Mouse (Mus musculus) skeletal muscle tissue, adult 2 months (tissue): ENCODE measurements around the gene Cdk16.
"Not testable (repeated sequence)": the region's sequence is repeated elsewhere in the genome, so short reads cannot be mapped to it uniquely, and the experiment has no call there.

Source experiments
- DNase-seq: peaks from one replicate; pipeline ENCODE4 v3.0.0-alpha.2; 2012; ENCODE audit warnings: low read depth, low spot score

Gene Cdk16

DNA sequence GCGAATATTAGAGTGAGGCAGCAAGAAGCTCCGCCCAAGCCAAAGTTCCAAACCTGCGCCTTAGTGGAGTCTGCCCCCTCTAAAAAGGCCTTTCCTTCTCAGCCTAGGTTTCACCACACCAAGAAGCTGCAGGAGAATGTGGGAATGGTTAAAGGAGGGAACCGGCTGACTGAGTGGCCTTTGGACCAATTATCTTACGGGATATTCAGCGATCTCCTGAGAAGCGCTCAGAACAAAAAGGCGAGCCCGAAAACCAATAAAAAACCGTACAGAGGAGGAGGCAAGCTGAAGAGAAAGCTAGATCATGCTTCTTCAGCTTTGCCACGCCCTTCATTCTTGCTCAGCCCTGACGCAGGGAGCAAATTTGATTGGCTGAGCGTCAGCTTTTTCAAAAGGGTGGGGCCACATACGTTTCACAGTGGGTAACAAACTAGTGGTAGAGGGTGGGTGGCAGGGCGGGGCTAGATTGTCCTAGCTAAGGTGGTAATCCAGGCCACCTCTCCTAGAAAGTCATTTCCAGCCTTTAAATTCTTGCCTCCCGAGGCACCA is at the start of gene Cdk16:
Gene Cdk16 (plus strand): TSS at position 436 of the 549 bp plus-strand sequence.
- peak; percentile 91 for DNase-seq

DNA sequence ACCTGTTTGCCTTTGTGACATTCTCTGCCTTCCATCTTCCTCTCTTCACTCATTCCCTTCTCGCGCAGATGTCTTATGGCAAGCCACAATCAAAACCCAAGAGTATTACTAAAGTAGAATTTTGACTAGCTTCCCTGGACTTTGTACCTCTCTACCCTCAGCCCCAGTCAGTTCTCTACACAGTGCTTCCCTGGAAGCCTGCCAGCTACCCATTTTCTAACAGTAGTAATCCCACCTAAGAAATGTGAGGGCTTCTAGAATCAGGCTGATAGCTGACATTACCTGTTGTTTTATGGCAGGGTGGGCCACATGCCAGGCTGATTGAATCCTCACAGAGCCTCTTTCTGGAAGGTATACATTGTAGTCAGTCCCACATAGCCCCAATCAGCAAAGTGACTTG is 49.6 kb upstream of the Cdk16 start:
- DNase-seq: no peak

DNA sequence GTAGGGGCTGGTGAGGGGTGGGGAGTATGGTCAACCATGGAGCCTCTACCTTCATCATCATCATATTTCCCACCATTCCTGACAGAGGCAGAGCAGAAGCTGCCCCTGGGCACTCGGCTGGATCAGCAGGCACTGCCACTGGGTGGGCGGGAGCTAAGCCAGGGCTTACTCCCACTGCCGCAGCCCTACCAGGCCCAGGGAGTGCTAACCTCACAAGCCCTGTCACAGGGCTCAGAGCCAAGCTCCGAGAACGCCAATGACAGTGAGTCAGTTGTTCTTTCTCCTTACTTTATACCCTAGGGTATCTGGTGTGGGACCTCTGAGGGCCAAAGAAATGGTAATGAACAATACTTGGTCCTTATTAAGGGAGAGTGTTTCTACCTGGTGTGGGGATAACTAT is 43.0 kb upstream of the Cdk16 start:
- no peak for DNase-seq

DNA sequence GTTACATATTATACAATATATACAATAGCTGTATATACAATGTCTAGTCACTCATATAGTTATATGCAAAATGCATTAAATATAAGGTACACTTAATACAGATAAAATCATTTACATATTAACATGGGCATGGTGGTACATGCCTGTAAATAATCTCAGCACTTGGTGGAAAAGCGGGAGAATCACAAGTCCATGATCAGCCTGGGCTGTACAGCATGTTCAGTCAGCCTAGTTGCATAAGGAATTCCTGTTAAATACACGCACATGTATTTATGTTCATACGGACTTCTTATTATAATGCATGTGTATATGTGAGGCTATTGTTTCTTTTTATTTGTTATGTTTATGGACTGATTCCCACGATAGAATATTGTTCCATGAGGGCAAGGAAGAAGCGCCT is 30.2 kb upstream of the Cdk16 start:
- DNase-seq: no peak

DNA sequence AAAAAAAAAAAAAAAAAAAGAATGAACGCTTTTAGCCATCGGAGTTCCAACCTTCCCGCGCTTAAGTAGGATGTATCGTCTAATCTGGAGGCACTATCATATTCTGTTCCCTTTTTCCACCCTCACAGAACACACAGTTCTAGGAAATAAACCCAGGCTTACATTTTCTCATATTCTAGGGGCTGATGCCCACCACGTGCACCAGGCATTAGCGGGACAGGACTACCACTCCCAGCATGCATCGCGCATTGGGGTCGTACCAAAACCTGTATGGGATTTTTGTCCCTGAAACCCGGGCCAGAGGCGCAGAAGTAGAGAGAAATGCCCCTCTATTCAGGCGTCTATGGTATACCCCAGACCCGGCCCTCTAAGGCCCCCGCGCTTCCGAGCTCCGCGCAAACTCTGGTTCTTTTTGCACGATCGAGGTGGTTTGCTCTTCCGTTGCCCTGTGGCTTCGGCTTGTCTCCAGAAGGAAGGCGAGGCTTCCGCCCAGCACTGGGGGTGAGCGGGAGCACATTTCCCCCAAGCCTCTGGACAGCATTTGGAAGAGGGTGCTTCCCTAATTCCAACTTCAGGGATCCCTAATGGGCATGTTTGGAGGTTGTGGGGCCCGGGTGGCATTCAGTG is 29.6 kb upstream of the Cdk16 start, which contains the start of gene Uba1:
Gene Uba1 (plus strand): TSS at position 301 of the 627 bp plus-strand sequence.
- DNase-seq: peak; percentile 36

DNA sequence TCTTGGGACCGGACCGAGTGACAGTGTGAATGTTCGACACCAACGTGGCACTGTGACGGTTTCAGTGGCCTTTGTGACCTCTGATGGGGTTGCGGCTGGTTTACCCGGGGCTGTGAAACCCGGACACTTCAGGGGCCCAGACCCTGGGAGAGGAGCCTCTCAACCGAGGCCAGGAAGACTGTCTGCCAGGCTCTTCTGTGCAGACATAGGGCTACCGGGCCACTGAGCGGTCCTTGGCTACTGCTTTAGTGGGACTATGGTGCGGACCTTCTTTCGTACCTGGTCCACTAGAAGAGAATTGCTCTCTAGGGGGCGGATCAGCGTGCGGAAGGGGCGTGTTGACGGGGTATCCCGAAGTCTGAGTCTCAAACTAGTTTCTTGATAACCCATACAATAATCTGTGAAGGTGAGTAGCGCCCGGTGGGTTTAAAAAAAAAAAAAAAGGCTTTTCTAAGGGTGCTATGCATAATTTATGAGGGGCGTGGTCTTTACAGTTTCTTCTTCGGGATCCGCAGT is 28.8 kb upstream of the Cdk16 start:
- no peak for DNase-seq

DNA sequence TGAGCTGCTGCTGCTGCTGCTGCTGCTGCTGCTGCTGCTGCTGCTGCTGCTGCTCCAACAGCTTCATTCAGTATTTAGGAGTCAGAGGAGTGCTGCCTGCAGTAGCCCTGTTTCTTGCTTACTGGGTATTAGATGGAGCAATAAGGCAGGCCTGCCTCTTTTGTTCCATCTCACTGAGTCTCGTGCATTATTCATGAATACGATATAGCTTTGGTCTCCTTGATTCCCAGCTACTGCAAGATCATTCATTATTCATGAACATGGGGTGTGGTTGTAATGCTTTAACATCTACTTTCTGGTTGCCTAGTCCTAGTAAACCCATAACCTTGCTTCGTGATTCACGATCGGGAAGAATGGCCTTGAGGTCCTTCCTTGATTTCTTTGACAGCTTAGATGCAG is 25.4 kb upstream of the Cdk16 start:
- DNase-seq: no peak

DNA sequence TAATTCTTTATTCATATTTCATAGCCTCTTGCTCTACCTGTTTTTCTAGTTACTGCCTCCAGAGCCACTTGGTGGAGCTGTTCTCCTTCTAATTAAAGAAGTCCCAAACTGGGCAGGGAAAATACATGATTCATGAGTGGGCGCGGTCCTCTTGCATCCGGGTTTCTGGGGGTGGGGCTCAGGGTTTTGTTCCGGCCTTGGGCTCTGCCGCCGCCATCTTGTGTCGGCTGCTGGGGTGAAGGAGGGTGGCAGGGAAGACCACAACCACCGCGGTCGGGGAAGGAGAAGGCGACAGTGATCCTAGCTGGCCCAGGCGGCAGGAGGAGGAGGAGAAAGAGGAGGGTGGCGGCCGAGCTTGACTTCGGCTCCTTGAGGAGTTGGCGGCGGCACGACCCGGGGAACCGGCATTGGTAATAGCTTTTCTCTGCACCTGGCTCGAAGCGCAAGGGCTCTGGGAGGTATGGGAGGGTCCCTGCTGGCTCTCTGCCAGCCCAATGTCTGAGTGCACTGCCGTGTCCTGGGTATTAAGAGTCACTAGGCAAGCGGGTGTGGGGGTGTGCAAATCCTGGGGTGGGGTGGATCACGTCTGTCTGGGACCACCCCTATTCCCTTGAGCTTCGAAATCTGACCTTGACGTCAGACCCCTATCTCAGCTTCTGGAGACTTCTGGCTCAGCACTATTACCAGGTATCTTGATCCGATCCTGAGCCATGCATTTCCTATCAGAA is 24.9 kb upstream of the Cdk16 start:
- peak; percentile 78 for DNase-seq

DNA sequence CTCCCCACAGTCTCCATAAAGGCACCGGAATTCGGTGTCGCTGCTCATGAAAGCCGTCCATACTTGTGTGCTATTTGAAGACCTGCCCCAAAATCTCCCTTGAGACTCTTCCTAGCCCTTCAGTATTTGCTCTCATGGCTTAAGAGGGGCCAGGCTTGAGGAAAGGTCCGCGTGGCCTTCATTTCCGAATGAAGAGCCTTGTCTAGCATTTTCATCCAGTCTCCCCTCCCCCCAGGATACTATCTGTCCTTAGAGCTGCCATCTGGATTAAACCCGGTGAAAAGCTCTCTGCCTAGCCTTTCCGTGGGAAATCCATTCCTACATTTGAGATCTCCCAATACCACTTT is 24.3 kb upstream of the Cdk16 start:
- DNase-seq: no peak

DNA sequence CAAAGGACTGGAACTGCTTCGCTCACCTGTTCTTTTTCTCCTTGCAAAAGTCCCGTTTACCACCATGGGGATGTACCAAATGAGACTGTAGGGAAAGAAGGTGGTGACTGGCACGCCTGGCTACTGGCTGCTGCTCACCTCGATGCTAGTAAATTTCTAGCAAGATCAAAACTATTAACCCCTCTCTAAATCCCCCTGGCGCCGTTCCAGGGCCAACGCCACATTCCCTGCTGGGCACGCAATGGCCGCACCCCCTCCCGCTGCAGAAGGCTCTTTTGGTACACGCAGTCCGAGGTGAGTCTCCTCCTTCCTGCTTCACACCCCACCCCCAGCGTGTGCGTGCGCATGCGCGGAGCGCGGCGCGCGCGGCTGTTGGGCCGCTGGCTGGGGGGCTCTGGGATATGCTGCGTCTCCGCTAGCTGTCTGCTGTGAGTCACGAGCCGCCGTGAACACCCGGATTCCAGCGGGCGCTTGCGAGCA is 354 bp downstream of the Cdk16 start:
- peak; percentile 84 for DNase-seq

DNA sequence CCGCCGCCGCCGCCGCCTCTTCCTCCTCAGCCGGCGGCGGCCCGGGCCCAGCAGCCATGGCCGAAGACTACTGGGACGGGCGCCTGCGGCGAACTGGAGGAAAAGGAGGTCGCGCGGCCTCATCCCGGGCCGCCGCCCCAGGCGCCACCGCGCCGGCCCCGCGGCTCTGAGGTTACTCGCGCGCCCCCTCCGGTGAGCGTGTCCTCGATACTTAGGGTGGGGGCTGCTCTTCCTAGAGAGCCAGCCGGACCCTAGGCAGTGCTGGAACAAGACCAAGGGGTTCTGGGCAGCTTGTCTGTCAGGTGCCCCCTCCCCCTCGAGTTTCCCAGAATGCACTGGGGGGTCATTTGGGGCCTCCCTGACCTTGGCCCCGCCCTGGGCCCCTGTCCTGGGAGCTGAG is 861 bp downstream of the Cdk16 start:
- DNase-seq: peak; percentile 43

DNA sequence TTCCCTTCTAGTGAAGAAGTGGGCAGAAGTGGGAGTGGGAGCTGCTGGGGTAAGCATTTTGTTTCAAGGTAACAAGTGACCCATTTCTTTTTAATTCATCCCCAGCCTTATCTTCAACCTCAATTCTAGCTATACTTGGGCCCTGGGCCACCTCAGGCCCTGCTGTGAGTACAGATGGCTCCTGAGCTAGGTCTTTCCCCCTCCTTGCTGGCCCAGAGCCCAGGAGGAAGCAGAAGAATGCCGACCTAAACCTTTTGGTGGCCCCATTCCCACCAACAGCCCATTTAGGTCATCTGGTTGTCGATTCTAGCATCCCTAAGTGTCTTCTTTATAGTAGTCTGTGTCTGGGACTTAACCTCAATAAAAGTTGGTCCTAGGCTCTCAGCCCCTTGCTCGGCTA is 3.8 kb downstream of the Cdk16 start:
- DNase-seq: no peak

DNA sequence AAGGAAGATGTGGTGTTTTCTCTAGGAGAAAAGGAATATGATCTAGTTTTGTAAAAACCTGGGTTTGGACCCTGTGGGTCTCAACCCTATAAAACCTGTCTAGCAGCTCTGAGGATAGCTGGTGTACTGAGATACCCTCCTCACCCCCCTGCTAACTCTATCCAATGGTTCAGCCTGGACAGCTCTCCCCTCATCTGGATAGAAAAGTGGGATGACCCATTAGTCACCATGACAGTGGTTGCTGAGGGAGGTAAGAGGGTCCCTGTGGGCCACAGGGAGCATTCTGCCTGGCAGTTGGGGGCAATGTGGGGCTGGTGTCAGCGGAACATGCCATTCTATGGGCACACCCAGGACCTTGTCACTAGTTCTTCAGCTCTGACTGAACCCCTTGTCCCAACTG is 4.9 kb downstream of the Cdk16 start:
- DNase-seq: no peak

DNA sequence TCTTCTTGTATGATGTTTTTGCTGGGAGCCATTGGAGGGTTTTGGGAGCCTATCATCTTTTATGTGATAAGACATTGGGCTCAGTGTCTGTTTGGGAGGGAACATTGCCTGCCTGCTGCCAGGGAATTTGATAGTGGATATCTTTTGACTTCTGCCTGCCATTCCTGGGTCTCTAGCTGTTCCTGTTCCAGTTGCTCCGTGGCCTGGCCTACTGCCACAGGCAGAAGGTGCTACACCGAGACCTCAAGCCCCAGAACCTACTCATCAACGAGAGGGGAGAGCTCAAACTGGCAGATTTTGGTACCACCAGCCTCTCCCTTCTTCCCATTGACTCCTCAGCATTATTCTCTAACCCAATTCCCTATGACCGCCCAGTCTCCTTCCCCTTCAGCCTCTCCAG is 8.1 kb downstream of the Cdk16 start:
- DNase-seq: no peak

DNA sequence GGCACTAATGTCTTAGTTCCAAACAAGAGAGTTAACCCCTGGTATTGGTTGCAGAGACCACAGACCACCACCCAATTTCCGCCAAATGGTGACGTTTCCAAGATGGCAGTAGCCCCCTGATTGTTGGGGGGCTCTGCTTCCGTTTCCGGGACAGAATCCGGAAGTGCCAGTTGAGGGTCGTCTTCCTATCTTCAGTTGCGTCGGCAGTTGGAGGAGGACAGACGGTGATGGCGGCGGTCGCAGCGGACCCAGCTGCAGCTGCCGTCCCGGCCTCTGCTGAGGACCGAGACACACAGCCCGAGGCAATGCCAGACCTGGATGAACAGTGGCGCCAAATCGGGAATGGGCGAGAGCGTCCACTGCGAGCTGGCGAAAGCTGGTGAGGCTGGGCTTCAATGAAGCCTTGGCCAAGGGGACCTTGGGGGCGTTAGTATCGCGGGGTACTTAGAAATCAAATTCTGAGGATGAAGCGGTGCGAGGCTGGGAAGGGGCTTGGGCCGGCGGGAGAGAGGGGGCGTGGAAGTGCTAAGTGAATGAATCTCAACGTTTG is 16.1 kb downstream of the Cdk16 start, which contains the start of gene Usp11:
Gene Usp11 (plus strand): TSS at position 166 of the 550 bp plus-strand sequence.
- DNase-seq: no peak

DNA sequence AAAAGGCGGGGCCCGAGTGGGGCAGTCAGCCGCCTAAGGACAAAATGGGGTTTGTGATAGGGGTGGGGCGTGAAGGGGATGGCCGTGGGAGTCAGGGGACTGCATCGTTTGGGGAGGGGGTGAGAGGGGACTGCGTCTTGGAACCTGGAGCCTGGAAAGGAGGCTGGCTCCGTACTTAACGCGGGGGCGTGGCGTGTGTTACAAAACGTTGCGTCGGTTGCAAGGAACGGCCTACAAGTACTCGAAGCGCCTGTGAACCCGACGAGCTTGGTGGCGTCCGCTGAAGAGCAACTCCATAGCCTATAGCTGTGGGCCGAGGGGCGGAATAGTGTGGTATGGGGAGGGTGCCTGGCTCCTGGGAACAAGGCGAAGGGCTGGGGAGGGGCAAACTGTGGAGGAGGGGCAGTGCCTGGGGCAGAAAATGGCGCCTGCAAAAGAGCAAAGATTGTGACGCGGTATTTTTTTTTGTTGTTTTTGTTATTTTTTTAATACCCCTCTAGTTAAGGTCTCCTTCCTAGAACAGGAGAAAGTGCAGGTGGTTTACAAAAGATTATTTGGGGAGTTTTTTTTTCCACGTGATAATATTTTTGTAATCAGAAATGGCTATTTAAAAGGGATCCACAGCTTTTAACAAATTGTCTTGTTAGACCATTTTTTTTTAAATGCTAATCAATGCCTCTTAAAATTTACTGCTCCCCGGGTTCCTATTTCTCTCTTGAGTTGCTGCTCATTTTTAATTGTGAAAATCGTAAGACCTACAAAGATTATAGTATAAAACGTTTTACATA is 16.7 kb downstream of the Cdk16 start:
- DNase-seq: peak; percentile 68

DNA sequence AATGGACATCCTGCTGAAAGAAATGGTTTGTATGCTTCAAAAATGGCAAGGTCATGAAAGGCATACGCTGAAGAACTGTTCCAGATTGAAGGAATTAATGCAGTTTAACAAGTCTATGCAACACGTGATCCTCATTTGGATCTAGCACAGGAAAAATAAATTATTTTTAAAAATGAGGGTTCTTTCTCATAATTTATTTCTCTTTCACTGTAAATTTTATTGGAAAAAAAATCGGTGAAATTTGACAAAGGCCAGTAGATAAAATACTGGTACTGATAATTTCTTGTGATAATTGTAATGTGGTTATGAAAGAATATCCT is 17.3 kb downstream of the Cdk16 start:
- DNase-seq: no peak

DNA sequence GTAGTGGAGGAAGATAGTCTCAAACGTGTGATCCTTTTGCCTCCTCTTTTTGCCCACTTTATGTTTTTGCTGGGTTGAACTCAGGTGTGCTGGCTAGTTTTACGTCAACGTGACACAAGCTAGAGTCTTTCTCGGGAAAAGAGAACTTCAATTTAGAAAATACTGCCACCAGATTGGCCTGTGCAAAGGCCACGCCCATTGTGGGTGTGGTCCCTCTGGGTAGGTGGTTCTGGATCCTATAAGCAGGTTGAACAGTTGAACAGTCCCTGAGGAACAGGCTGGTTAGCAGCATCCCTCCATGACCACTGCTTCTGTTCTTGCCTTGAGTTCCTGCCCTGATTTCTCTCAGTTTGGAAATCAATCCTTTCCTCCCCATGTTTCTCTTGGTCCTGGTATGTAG is 40.9 kb downstream of the Cdk16 start:
- DNase-seq: no peak

DNA sequence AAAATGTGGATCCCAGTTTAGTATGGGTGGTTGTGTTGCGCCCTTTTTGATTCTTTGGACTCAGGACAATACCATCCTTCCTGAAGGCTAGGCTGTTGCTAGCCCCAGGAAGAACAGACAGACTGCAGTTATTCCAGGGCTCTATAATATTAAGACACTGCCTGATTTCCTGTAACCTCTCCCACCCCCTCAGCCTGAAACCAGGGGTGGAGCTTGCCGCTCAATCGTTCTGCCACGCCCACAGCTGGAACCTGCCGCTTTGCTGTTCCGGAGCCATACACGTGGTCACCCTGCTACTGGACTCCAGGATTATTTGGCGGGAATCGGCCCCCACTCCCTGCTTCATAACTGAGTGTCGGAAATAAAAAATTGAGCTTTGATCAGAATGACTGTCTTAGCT is 42.3 kb downstream of the Cdk16 start:
- DNase-seq: not testable (repeated sequence)

DNA sequence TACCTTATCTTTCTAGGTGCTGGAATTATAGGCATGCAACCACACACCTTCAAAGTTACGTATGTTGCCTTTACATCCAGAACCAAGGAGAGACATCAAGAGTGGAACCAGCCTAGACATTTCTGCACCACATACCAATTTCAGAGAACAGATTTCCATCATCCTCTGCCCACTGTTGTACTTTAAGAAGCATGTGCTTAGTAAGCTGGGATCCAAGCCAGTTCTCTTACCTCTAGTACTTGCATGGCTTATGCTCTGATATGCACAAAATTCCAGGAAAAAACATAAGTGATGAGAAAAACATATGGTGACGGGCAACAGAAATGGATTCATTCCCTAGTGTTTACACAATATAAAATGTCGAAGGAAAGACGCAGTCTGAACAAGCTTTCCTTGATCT is 48.7 kb downstream of the Cdk16 start:
- no peak for DNase-seq

DNA sequence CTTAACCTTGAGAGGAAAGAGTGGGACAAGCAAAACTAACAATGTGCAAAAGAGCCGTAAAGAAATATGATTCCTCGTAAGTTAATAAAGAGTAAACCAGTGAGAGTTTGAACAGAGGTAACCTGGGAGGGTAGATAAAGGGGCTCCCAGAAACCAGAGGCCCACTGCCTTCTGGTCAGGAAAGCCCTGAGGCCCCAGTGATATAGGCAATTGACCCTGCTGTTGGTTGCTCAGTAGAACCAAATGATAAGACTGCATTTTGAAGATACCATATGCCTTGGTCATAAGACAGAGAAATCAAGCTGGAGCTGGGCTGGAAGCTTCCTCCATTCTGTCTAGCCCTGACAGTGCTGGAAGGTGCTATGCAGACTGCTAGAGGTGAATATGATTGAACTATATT is 61.1 kb downstream of the Cdk16 start:
- no peak for DNase-seq
